Mouse (Mus musculus) liver, embryonic 14.5 days (tissue): ENCODE data around the gene Hyal3. TPM values are rescaled to one million over a fixed set of nuclear protein-coding genes. Genes with fewer than 3 reads are reported as not detected.
"Not testable (repeated sequence)": the region's sequence is repeated elsewhere in the genome, so short reads cannot be mapped to it uniquely, and the experiment has no call there.

Source experiments
- ATAC-seq: fragments of 200-750 bp; cut with Nextera tagmentation; 2 replicates; pipeline ENCODE4 v1.8.0; 2017; ENCODE audit warnings: moderate number of reproducible peaks, mild to moderate bottlenecking, moderate library complexity; ENCODE audit not compliant: insufficient read depth
- DNase-seq, 3 experiments: peaks; one replicate each; pipeline ENCODE4 v3.0.0-alpha.2; 2012 to 2013; ENCODE audit warnings: low read depth in 3 of 3, low spot score in 3 of 3
- H3K27ac ChIP-seq: fragments of 300-500 bp; sonication (generic); 2 replicates; pipeline ENCODE4 v1.5.1; 2014; ENCODE audit warnings: moderate library complexity, mild to moderate bottlenecking, control low read depth, inconsistent platforms
- H3K27me3 ChIP-seq: fragments of 300-500 bp; sonication (generic); 2 replicates; pipeline ENCODE4 v1.6.1; 2014; ENCODE audit warnings: mild to moderate bottlenecking, low read length, moderate library complexity; ENCODE audit not compliant: control insufficient read depth, insufficient read depth
- H3K36me3 ChIP-seq: fragments of 300-500 bp; sonication (generic); replicated peaks from 2 replicates; pipeline ENCODE4 v1.6.1; 2014; ENCODE audit warnings: low read depth; ENCODE audit not compliant: control insufficient read depth, insufficient read depth
- H3K4me1 ChIP-seq, 2 experiments: fragments of 200-500 bp in 1 of 2; fragments of 300-500 bp in 1 of 2; sonication (generic) in 1 of 2; replicated peaks; 2 replicates each; pipeline ENCODE4 v1.6.1; 2012 to 2014; ENCODE audit warnings: antibody characterized with exemption in 1 of 2, inconsistent platforms in 1 of 2, low read length in 1 of 2; ENCODE audit not compliant: control insufficient read depth in 2 of 2, insufficient read depth in 2 of 2
- H3K4me2 ChIP-seq: fragments of 300-500 bp; sonication (generic); 2 replicates; pipeline ENCODE4 v1.6.1; 2014; ENCODE audit warnings: low read depth, mild to moderate bottlenecking, control low read depth, moderate library complexity
- H3K4me3 ChIP-seq, 2 experiments: fragments of 200-500 bp in 1 of 2; fragments of 300-500 bp in 1 of 2; sonication (generic) in 1 of 2; 2 replicates each; pipeline ENCODE4 v1.5.1; 2012 to 2014; ENCODE audit warnings: low read depth in 2 of 2, low read length in 2 of 2, mild to moderate bottlenecking in 2 of 2, control low read depth in 1 of 2, inconsistent platforms in 1 of 2, moderate library complexity in 1 of 2; ENCODE audit not compliant: insufficient read depth in 1 of 2
- H3K9ac ChIP-seq: fragments of 300-500 bp; sonication (generic); replicated peaks from 2 replicates; pipeline ENCODE4 v1.6.1; 2014; ENCODE audit warnings: mild to moderate bottlenecking, control low read depth, moderate library complexity
- H3K9me3 ChIP-seq: fragments of 300-500 bp; sonication (generic); 2 replicates; pipeline ENCODE4 v1.6.1; 2016; ENCODE audit warnings: low read length, mixed read lengths; ENCODE audit not compliant: control insufficient read depth
- CTCF ChIP-seq: IDR thresholded peaks from 2 replicates; pipeline ENCODE4 v1.5.1; 2016; ENCODE audit warnings: antibody characterized with exemption, low read depth, control low read depth
- EP300 ChIP-seq: IDR thresholded peaks from 2 replicates; pipeline ENCODE4 v1.6.1; 2016; ENCODE audit warnings: antibody characterized with exemption, low read depth
- WGBS: fragments of 180-500 bp; shearing (Covaris S2); extraction: QIAGEN DNeasy Blood & Tissue Kit; methylation state at CpG from one replicate; pipeline ENCODE4 v1.1.7; 2014; ENCODE audit not compliant: insufficient replicate concordance; 5-methylcytosine and 5-hydroxymethylcytosine counted together
- polyA plus RNA-seq, 2 experiments: library from polyadenylated mRNA; depleted of rRNA in 1 of 2; stranded (reverse) in 1 of 2; unstranded in 1 of 2; fragments of >200 nt; fragmentation: Nextera tagmentation in 1 of 2; extraction: Ambion mirVana in 1 of 2; gene quantifications; 2 replicates each; pipeline versions ENCODE4 v1.2.1 to v1.2.3; 2012 to 2014

Hyal3 gene
- polyA plus RNA-seq, 2 experiments = 0.45 to 0.69 TPM

- ATAC-seq (no peak), DNase-seq (no peak)
- peaks cover 46% of the 10 kb centered on the region for H3K36me3 ChIP-seq
- peak overlapping the region; percentile 90 for H3K4me2 ChIP-seq
- peaks cover 31 to 36% of the 10 kb centered on the region in 2 experiments for H3K4me1 ChIP-seq
- no peaks in the 10 kb centered on the region for H3K9me3 ChIP-seq
- peak overlapping the region; percentile 87 for H3K9ac ChIP-seq
- H3K27me3 ChIP-seq = no peaks in the 10 kb centered on the region; the same call in 1 of the 2 replicates
- H3K27ac ChIP-seq = peak overlapping the region; percentile 37; the same call in 1 of the 2 replicates
- H3K4me3 ChIP-seq = peak overlapping the region in 1 of 2 experiments; percentile 83; a peak in 3 of 4 replicates
- TF ChIP-seq EP300 (no peak), CTCF (no peak)
- WGBS = 37% methylated on average over 3 of the region's 3 CpGs
Observed at GRCm38 (mm10) chr9:107556346-107556745, 24.3 kb upstream of the Hyal3 start.

DNA sequence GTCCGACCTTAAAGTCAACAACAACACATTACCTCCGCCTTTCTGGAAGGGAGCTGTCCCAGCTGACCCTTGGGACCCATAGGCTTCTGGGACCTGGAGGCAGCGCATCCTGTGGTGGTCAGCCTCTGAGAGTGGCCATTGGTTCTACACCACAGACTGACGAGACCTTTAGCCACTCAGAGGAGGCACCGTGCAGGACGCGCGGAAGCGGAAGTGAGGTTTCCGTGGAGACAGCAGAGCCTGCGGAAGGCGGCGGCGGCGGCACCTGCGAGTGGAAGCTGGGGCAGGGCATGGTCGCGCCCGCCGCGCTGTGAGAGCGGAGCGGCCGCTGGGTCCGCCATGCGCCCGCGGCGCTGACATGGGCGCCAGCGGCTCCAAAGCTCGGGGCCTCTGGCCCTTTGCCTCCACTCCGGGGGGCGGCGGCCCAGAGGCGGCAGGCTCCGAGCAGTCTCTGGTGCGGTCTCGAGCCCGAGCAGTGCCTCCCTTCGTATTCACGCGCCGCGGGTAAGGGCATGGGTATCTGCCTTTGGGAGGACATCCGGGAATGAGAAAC is 17.5 kb upstream of the Hyal3 start, which contains the start of gene Tusc2:
Tusc2 (plus strand) TSS at position 227 of the 553 bp plus-strand sequence.
- no peaks in the 10 kb centered on the region for H3K27me3 ChIP-seq
- peaks cover 33% of the 10 kb centered on the region for H3K36me3 ChIP-seq
- H3K4me2 ChIP-seq = peak within 1 kb of the TSS; percentile 91
- H3K9ac ChIP-seq = peak within 1 kb of the TSS; percentile 75
- peak within 1 kb of the TSS; percentile 66 to 80 for H3K4me3 ChIP-seq
- TF ChIP-seq CTCF (no peak), EP300 (no peak)
- ATAC-seq = peak; percentile 95
- peak; percentile 91 to 93 (median 93) for DNase-seq
- no peaks in the 10 kb centered on the region for H3K9me3 ChIP-seq
- under 1% methylated on average over 46 of the region's 46 CpGs for whole genome bisulfite sequencing
- H3K4me1 ChIP-seq = peaks cover 15 to 30% of the 10 kb centered on the region in 2 experiments
- H3K27ac ChIP-seq = peak within 1 kb of the TSS; percentile 63

DNA sequence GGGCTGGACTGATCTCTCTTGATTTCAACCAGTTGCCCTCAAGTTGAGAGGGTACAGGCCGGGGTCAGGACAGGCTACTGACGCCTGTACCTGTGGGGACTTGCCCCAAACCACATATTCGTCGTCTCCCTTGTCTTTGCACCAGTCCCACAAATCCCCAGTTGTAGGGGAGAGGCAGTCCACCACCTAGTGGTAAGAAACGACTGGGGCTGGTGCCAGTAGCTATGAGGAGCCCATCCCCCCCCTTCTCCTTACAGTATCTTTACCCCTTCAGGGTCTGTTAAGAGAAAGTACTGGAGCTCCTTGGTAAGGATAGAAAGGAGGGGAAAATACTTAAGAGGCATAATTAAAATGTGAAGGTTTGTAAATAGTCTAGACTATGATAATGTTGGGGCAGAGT is 15.1 kb upstream of the Hyal3 start:
- TF ChIP-seq CTCF = 0 out of 2 replicates have a peak, but pooled peaks have one; percentile 46
- not testable (repeated sequence) for H3K4me2 ChIP-seq, H3K27me3 ChIP-seq, H3K9ac ChIP-seq, DNase-seq, H3K36me3 ChIP-seq, H3K27ac ChIP-seq, H3K4me3 ChIP-seq, ATAC-seq, H3K9me3 ChIP-seq
- H3K4me1 ChIP-seq = peaks cover 26 to 41% of the 10 kb centered on the region in 2 experiments
- WGBS = 30% methylated on average over 5 of the region's 5 CpGs

DNA sequence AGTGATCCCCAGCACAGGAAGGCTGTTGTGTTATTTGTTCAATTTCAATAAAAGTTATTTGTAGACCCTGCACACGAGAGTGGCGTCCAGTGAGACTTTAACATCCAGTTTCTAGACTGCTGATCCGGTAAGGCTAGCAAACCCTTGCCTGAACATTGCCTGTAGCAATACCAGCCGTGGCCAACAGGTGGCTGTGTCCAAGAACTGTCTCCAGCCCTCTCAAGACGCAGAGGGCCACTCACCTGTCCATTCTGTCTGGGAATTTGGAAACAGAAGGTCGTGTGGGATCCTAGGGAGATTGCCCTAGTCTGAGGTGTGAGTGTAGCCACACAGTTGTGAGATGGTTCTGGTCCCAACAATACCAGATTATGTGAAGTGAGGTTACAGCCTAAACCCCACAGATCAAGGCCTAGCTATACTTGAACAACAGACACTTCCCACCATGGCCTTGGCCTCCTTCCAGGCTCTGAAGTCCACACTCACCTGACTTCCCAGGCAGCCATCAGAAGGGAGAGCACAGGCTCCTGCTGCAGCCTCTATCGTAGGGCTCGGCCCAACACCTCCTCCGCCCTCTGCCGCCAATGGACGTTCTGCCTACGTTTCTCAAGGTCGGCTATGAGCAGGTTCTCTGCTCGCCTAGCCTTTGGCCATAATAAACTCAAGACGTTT is 14.4 kb upstream of the Hyal3 start:
- H3K4me1 ChIP-seq = peaks cover 32 to 47% of the 10 kb centered on the region in 2 experiments

DNA sequence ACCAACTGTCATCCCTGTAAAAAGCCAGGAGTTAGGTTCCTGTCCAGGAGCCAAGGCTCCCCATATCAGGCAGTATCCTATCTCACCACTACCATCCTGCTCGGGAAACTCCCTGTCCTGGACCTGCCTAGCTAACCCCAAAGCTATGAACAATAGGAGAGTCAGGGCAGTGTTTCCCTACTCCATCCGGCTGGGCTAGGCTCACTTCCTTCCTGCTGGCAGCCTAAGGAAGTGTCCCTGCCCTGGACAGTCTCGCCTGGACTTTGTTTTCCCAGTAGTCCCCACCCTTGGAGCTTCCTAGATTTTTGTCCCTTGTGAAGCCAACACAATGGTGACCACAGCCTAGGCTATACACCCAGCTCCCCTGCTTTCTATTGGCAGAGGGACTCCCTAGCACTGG is 13.8 kb upstream of the Hyal3 start:
- H3K27me3 ChIP-seq = no peaks in the 10 kb centered on the region
- peak overlapping the region; percentile 0; the same call in 1 of the 2 replicates for H3K4me2 ChIP-seq
- H3K36me3 ChIP-seq = peaks cover 3% of the 10 kb centered on the region
- ATAC-seq (no peak), DNase-seq (no peak)
- peak overlapping the region; percentile 38; the same call in 1 of the 2 replicates for H3K27ac ChIP-seq
- no peak overlapping the region for H3K9ac ChIP-seq
- H3K9me3 ChIP-seq = no peaks in the 10 kb centered on the region
- peaks cover 39 to 54% of the 10 kb centered on the region in 2 experiments for H3K4me1 ChIP-seq
- TF ChIP-seq EP300 (no peak), CTCF (no peak)
- 49% methylated on average over 3 of the region's 3 CpGs for WGBS
- H3K4me3 ChIP-seq = no peak overlapping the region

More for the DNA sequence above, 14.4 kb upstream of the Hyal3 start:
- TF ChIP-seq CTCF (peak; percentile 97), EP300 (no peak)
- 48% methylated on average over 15 of the region's 15 CpGs for WGBS
- H3K4me3 ChIP-seq = no peak overlapping the region
- H3K9me3 ChIP-seq = no peaks in the 10 kb centered on the region
- H3K27ac ChIP-seq = no peak overlapping the region; the same call in 1 of the 2 replicates
- H3K27me3 ChIP-seq = no peaks in the 10 kb centered on the region
- DNase-seq (no peak), ATAC-seq (no peak)
- H3K9ac ChIP-seq = no peak overlapping the region
- peaks cover 3% of the 10 kb centered on the region for H3K36me3 ChIP-seq
- peak overlapping the region; percentile 5 for H3K4me2 ChIP-seq
